Mouse (Mus musculus) forebrain, embryonic 16.5 days (tissue): ENCODE measurements at regions not wholly inside any gene's neighbourhood (a gene's known extent, or its start where the extent isn't known, plus 50 kb on each side); places are given as distances from the start of the nearest gene placed in this dataset.

ENCODE experiments used
- ATAC-seq: fragments of 200-750 bp; cut with Nextera tagmentation; 2 replicates; pipeline ENCODE4 v1.8.0; 2017; ENCODE audit warnings: mild to moderate bottlenecking, moderate library complexity
- H3K27ac ChIP-seq: fragments of 300-500 bp; sonication (generic); 2 replicates; pipeline ENCODE4 v1.5.1; 2014; ENCODE audit warnings: low read length, control low read depth
- H3K27me3 ChIP-seq: fragments of 300-500 bp; sonication (generic); replicated peaks from 2 replicates; pipeline ENCODE4 v1.6.1; 2014; ENCODE audit warnings: low read length; ENCODE audit not compliant: control insufficient read depth, insufficient read depth
- H3K36me3 ChIP-seq: fragments of 300-500 bp; sonication (generic); 2 replicates; pipeline ENCODE4 v1.6.1; 2014; ENCODE audit not compliant: control insufficient read depth, insufficient read depth
- H3K4me1 ChIP-seq: fragments of 300-500 bp; sonication (generic); replicated peaks from 2 replicates; pipeline ENCODE4 v1.6.1; 2014; ENCODE audit warnings: low read length; ENCODE audit not compliant: control insufficient read depth, insufficient read depth
- H3K4me2 ChIP-seq: fragments of 300-500 bp; sonication (generic); 2 replicates; pipeline ENCODE4 v1.6.1; 2014; ENCODE audit warnings: mild to moderate bottlenecking, low read length, control low read depth
- H3K4me3 ChIP-seq: fragments of 300-500 bp; sonication (generic); replicated peaks from 2 replicates; pipeline ENCODE4 v1.5.1; 2014; ENCODE audit warnings: mild to moderate bottlenecking, low read length, control low read depth
- H3K9ac ChIP-seq: fragments of 300-500 bp; sonication (generic); replicated peaks from 2 replicates; pipeline ENCODE4 v1.6.1; 2014; ENCODE audit warnings: low read depth, low read length, control low read depth
- H3K9me3 ChIP-seq: fragments of 300-500 bp; sonication (generic); 2 replicates; pipeline ENCODE4 v1.6.1; 2016; ENCODE audit warnings: low read length; ENCODE audit not compliant: control insufficient read depth
- WGBS: fragments of 180-500 bp; shearing (Covaris S2); extraction: QIAGEN DNeasy Blood & Tissue Kit; methylation state at CpG from one replicate; pipeline ENCODE4 v1.1.7; 2014; 5-methylcytosine and 5-hydroxymethylcytosine counted together

DNA sequence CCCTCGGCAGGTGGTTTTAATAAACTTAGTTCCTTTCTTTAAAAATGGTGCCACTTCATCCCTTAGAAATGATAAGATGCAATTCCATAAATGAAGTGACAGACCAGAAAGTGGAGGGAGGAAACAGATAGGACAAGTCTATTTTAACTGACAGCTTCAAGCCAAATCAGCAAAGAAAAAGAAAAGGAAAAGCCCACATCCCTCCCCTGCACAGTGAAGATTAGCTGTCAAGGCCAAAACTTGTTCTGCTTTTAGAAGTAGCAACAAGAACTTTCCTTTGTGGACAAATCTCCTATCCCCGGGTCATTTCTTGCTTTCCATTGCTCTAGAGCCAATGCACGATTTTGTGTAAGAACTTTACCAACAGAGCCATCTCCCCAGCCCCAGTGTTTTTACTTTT, 108.7 kb upstream of the Egfl6 start:
- ATAC-seq = no peak
- no peaks in the 10 kb centered on the region for H3K4me1 ChIP-seq
- no peaks in the 10 kb centered on the region for H3K9me3 ChIP-seq
- H3K36me3 ChIP-seq = no peaks in the 10 kb centered on the region
- no peak overlapping the region for H3K27ac ChIP-seq
- H3K9ac ChIP-seq = no peak overlapping the region
- no peaks in the 10 kb centered on the region for H3K27me3 ChIP-seq
- H3K4me2 ChIP-seq = no peak overlapping the region
- 82% methylated on average over 3 of the region's 3 CpGs for WGBS
- H3K4me3 ChIP-seq = no peak overlapping the region

- peak overlapping the region; percentile 50; the same call in 1 of the 2 replicates for H3K27ac ChIP-seq
- H3K27me3 ChIP-seq = no peaks in the 10 kb centered on the region
- H3K9ac ChIP-seq = no peak overlapping the region
- no peaks in the 10 kb centered on the region for H3K4me1 ChIP-seq
- ATAC-seq = peak; percentile 88
- H3K9me3 ChIP-seq = no peaks in the 10 kb centered on the region
- no peaks in the 10 kb centered on the region for H3K36me3 ChIP-seq
- no peak overlapping the region for H3K4me2 ChIP-seq
- WGBS = 56% methylated on average over 3 of the region's 3 CpGs
- no peak overlapping the region for H3K4me3 ChIP-seq
Observed at GRCm38 (mm10) chrX:166688779-166689178, 103.3 kb upstream of the Egfl6 start.

DNA sequence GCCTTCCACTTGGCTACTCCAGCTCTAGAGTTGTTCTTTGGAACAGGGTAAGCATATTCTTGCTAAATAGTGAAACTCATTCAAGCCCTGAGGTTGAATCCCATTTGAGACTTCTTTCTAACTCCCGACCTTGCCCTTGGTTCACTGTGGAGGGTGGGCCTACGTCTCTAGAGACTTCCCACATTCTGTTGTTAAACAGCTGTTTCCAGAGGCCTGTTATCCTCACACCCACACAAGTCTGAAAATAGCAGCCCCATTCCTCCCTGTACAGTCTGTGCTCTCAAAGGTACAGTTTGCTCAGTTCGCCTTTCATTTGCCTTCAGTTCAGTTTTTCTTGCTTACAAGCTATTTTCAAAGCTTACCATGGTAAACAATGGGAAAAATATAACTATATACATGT, 87.9 kb upstream of the Egfl6 start:
- Histone ChIP-seq H3K4me2 (no peak overlapping the region), H3K27me3 (no peaks in the 10 kb centered on the region), H3K9me3 (no peaks in the 10 kb centered on the region), H3K9ac (no peak overlapping the region), H3K36me3 (no peaks in the 10 kb centered on the region), H3K4me1 (no peaks in the 10 kb centered on the region), H3K27ac (no peak overlapping the region), H3K4me3 (no peak overlapping the region)
- no peak for ATAC-seq
- WGBS = 92% methylated on average over 3 of the region's 3 CpGs

GRCm38 (mm10) chrX:166672617-166673016, 87.1 kb upstream of the Egfl6 start:
- 89% methylated on average over 1 of the region's 1 CpGs for WGBS
- no peaks in the 10 kb centered on the region for H3K4me1 ChIP-seq
- no peaks in the 10 kb centered on the region for H3K9me3 ChIP-seq
- H3K4me2 ChIP-seq = no peak overlapping the region
- no peak overlapping the region for H3K4me3 ChIP-seq
- no peak for ATAC-seq
- no peak overlapping the region for H3K9ac ChIP-seq
- H3K27me3 ChIP-seq = no peaks in the 10 kb centered on the region
- no peaks in the 10 kb centered on the region for H3K36me3 ChIP-seq
- H3K27ac ChIP-seq = no peak overlapping the region

DNA sequence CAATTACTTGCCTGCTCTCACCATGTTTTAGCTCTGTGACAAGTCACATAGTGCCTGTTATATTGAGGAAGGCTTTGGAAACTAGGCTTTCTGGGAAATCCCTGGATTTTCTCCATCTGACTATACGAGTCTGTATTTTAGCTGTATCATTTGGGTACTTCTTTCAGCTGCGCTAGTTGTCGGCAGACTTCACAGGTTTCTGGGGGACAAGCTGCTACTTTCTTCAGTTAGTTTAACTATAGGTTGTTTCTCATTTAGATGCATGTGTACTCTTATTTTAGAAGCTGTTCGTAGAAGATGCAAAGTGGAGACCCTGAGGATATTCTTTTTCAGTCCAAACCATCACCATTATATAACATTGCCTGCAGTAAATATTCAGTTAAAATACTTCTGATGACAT, 86.3 kb upstream of the Egfl6 start:
- no peak overlapping the region for H3K4me2 ChIP-seq
- ATAC-seq = no peak
- no peaks in the 10 kb centered on the region for H3K36me3 ChIP-seq
- H3K4me3 ChIP-seq = no peak overlapping the region
- H3K27ac ChIP-seq = no peak overlapping the region
- no peak overlapping the region for H3K9ac ChIP-seq
- 87% methylated on average over 4 of the region's 4 CpGs for WGBS
- no peaks in the 10 kb centered on the region for H3K4me1 ChIP-seq
- H3K9me3 ChIP-seq = no peaks in the 10 kb centered on the region
- 0 out of 2 replicates have a peak, but pooled peaks cover 2% of the 10 kb centered on the region for H3K27me3 ChIP-seq

- H3K9me3 ChIP-seq = no peaks in the 10 kb centered on the region
- no peaks in the 10 kb centered on the region for H3K36me3 ChIP-seq
- H3K4me1 ChIP-seq = peaks cover 2% of the 10 kb centered on the region
- H3K4me3 ChIP-seq = no peak overlapping the region
- no peak for ATAC-seq
- 85% methylated on average over 2 of the region's 2 CpGs for WGBS
- no peak overlapping the region for H3K4me2 ChIP-seq
- no peak overlapping the region for H3K27ac ChIP-seq
- H3K27me3 ChIP-seq = 0 out of 2 replicates have a peak, but pooled peaks cover 2% of the 10 kb centered on the region
- no peak overlapping the region for H3K9ac ChIP-seq
Observed at GRCm38 (mm10) chrX:166666304-166666703, 80.8 kb upstream of the Egfl6 start.

- Histone ChIP-seq H3K9me3 (no peaks in the 10 kb centered on the region), H3K4me1 (peaks cover 7% of the 10 kb centered on the region), H3K27me3 (no peaks in the 10 kb centered on the region), H3K27ac (peak overlapping the region; percentile 86), H3K36me3 (no peaks in the 10 kb centered on the region), H3K4me3 (no peak overlapping the region), H3K9ac (no peak overlapping the region), H3K4me2 (no peak overlapping the region)
- WGBS = 40% methylated on average over 6 of the region's 6 CpGs
- ATAC-seq = peak; percentile 47
Observed at GRCm38 (mm10) chrX:166661808-166662207, 76.3 kb upstream of the Egfl6 start.

- Histone ChIP-seq H3K4me2 (peak overlapping the region; percentile 44), H3K27ac (peak overlapping the region; percentile 86), H3K27me3 (no peaks in the 10 kb centered on the region), H3K4me3 (peak overlapping the region; percentile 19; the same call in 1 of the 2 replicates), H3K4me1 (peaks cover 7% of the 10 kb centered on the region), H3K9me3 (no peaks in the 10 kb centered on the region), H3K9ac (peak overlapping the region; percentile 40), H3K36me3 (no peaks in the 10 kb centered on the region)
- peak; percentile 86 for ATAC-seq
- WGBS = 22% methylated on average over 16 of the region's 16 CpGs
Observed at GRCm38 (mm10) chrX:166661043-166661718, 75.7 kb upstream of the Egfl6 start.

GRCm38 (mm10) chrX:166660715-166661042, 75.2 kb upstream of the Egfl6 start:
- H3K4me2 ChIP-seq = no peak overlapping the region
- no peaks in the 10 kb centered on the region for H3K27me3 ChIP-seq
- 27% methylated on average over 6 of the region's 6 CpGs for WGBS
- no peak overlapping the region for H3K4me3 ChIP-seq
- H3K27ac ChIP-seq = no peak overlapping the region
- H3K9ac ChIP-seq = no peak overlapping the region
- ATAC-seq = no peak; the same call in 1 of the 2 replicates
- H3K36me3 ChIP-seq = no peaks in the 10 kb centered on the region
- H3K9me3 ChIP-seq = no peaks in the 10 kb centered on the region
- peaks cover 7% of the 10 kb centered on the region for H3K4me1 ChIP-seq

DNA sequence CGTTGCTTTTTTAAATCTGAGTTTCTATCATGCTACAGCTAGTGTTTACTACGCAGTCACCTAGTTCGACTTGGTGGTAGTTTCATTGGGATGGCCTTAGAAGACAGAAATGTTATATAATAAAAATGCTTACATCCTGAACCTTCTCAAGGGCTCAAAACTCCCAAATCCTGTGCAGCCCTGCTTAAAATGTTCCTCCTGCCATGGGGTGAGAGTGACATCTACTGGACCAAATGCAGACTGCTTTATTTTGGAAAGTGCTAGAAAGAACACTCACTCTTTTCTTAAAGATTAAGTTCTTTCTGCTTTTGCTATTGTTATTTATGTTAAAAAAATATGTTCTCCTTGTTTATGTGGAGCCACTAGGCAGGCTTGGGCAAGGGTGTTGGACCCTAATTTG, 66.9 kb upstream of the Egfl6 start:
- peak; percentile 72; the same call in 1 of the 2 replicates for ATAC-seq
- Histone ChIP-seq H3K36me3 (no peaks in the 10 kb centered on the region), H3K4me3 (no peak overlapping the region), H3K4me2 (no peak overlapping the region), H3K9me3 (no peaks in the 10 kb centered on the region), H3K4me1 (no peaks in the 10 kb centered on the region), H3K27me3 (no peaks in the 10 kb centered on the region), H3K27ac (no peak overlapping the region), H3K9ac (no peak overlapping the region)
- WGBS = 64% methylated on average over 3 of the region's 3 CpGs
